Mouse (Mus musculus) frontal cortex, adult 2 months (tissue): Measurements from ENCODE around the gene Gpr161. TPM values are rescaled to one million over a fixed set of nuclear protein-coding genes. Genes with fewer than 3 reads are reported as not detected.

Experiments
- DNase-seq, 2 experiments: peaks; one replicate each; pipeline ENCODE4 v3.0.0; 2022; ENCODE audit warnings: low spot score in 1 of 2; ENCODE audit errors: extremely low spot score in 1 of 2
- polyA plus RNA-seq: library from polyadenylated mRNA; depleted of rRNA; stranded (reverse); fragments of >200 nt; gene quantifications from 2 replicates; pipeline ENCODE4 v1.2.3, GENCODE M21; 2012; rRNA removed

Gpr161 gene
- 4.5 and 5.0 TPM in 2 replicates for polyA plus RNA-seq

DNA sequence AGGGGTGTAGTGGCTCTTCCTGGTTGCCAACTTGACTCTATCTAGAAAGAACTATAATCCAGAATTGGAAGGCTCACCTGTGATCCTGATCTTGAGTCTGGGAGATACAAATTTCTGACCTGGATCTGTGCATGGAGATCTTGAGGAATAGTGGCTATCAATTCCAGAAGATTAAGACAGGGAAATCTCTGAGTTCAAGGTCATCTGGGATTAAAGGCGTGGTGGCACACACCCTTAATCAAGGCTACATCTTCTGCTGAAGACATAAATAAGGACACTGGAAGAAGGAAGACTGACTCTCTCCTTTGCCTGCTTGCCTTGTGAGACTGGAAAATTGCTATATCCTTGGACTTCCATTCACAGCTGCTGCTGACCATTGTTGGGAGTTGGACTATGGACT, at the start of gene Gpr161:
TSS of gene Gpr161 (plus strand) at position 301 of the 400 bp plus-strand sequence.
- DNase-seq, result no peak

DNA sequence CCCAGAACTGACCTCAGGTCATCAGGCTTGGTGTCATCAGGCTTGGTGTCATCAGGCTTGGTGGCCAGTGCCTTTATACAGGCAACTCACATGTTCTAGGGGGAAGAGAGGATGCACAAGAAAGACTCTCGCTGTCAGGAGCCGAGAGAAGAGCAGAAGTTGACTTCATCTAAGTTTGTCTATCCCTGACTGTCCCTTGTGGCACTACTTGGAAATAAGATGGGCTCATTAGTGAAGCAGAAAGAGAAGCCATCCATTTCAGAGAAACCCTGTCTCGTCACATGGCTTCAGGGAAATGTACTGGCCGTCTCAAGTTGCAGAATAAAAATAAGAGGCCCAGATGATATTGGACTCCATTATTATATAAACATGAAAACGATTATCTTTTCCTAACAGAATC, 49.0 kb upstream of the Gpr161 start:
- DNase-seq, result no peak

DNA sequence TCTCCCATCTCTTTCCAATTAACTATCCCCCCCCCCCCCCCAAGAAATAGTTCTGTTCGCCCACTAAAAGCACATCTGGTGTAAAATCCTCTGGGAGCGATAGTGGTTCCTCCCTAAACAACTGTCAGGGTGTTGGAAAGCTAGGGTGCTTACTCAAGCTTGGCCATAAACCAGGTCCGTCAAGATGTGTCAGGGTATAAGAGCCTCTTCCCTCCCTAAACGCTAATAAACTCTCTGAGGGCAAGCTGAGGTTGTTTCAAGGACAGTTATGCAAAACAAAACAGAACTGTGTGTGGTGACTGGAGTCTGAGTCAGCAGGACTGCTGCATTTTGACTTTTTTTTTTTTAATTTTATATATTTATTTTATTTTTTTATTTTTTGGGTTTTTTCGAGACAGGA, 48.5 kb upstream of the Gpr161 start:
- no peak for DNase-seq

DNA sequence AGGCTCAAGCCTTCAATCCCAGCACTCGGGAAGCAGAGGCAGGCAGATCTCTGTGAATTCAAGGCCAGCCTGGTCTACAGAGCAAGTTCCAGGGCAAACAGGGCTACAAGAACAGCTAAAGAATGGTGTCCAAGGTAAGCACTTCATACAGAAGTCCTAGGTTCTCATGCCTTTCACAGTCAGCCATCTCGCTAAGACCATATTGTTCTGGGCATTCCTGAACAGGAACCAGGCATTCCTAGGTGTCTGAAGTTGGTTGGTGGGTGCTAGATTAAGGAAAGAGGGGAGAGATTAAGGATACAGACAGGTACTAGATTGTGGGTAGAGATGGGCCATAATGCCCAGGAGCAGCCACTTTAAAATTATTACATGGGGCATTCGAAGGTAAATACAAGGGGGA, 47.8 kb upstream of the Gpr161 start:
- DNase-seq, result no peak

DNA sequence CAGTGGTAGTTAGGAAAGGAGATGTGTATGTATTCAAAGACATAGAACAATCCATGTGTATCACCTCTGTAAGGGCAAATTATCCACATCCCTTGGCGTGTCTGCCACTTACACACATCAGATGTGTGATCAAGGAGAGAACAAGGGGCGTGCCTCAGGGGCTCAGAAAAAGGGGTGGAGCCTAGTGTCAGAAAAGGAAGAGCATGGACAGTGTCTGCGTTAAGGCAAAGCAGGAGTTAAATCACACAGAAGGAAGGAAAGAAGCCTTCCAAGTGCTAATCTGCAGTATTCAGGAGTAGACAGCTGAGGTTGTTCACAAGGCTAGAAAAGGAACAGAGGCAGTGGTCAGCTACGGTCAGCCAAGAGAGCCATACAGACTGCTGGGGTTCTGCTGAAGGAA, 46.7 kb upstream of the Gpr161 start:
- DNase-seq, result no peak

DNA sequence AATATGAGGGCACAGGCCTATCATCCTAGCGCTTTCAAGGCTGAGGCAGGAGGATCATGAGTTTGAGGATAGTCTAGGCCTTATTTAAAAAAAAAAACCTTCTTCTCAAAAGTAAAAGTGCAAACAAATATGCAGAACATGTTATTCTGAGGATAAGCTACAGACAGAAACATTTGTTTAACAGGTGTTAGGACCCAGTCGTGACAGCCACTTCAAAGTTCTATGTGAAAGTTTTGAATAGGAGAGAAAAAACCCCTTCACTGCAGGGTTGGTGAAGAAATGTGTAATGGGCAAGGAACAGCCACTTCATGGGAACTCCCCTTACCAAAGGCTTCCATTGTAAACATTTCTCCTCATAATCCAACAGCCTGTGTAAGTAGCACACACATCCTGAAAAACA, 45.0 kb upstream of the Gpr161 start:
- no peak for DNase-seq

DNA sequence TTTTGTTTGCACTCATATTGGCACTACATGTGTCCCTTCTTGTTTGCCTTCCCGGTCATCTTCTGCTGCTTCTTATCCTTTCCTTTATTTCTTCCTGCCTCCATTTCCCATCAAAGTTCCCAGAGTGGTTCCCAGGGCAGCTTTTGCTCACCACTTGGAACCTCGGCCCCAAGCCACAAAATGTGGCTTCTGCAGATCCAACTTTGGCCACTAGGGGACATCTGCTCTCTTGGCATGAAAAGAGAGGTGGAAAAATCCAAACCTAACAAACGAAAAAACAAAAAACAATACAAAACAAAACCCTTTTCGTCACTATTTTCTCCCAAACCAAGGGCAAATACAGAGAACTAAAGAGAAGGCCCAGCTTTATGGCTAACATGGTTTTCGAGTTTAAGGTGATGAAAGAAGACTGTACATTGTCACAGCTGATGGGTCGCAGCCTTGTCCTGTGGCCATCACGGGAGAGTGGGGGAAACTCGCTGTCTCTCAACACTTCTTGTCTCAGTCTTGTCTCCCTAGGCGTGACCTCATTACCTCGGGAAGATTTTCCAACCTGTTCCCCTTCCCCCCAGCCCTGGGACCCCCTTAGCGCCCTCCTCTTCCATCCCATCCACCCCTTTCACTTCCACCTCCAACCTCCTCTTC, 43.4 kb upstream of the Gpr161 start:
- DNase-seq, result peak in 1 of 2 experiments; percentile 60

DNA sequence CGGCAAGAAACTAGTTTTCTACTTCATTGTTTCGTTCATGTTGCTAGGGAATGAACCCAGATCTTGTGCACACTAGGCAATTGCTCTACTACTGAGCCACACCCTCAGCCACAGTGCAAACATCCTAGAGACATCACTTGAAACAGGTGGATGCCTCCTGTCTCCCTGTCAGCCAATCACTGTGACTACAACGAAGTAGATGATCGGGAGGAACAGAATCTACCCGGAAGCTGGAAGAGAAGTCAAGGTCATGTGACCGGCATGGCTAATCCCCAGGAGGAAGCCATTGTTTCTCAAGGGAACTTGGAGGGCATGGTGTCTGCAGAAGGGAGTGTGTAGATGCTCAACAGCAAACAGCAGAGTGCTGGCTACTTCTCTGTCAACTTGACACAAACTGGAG, 20.6 kb upstream of the Gpr161 start:
- DNase-seq, result no peak

DNA sequence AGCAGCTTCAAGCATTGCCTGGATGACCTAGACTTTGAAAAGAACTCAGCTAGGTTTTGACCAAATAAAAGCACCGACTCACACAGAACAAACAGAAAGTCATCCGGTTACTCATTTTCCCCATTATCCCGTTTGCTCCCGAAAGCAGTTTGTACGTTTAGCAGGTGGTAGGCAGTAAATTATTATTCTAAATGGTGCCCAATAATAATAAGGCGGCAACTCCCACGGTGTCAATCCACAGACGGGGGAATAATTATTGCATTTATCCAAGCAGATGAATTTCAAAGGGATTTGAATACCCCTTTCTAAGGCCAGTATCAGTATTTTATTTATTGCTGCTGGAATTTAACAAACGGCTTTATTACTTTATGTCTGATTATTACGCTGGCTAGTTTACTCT, 14.8 kb upstream of the Gpr161 start:
- DNase-seq, result no peak

DNA sequence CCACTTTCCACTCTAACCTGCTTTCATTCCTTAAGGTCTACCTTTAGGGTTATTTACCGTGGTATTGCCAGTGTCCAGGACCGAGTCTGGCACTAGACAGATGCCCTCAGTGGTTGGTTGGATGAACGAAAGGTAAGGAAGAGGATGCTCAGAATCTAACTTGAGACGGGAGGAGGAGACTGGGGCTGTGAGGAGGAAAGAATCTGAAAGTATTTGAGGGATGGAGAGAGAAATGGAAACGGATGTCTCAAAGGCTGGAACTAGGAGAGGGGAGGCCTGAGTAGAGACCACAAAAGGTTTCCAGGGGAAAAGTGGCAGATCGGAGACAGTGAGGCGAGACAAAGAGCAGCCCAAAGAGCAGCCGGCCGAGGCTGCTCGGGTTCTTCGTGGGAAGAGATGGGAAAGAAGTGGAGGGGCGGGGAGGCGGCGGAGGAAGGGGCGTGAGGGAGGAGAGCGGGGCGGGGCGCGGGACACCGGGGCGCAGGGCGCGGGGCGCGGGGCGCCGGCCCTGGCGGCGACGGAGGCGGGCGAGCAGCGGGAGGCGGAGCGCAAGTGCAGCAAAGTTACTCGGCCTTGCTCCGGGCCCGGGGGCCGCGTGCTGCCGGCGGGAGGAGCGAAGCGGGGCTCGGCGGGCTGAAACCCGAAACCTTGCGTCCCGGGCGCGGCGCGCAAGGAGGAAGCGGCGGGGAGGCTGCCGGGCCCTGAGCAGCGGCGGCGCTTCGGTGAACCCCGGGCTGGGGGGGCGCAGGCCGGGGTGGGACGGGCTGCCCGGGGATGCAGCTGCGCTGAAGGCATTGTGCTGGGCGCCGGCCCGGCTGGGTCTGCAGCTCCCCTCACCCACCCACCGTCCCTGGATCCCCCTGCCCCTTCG, 14.0 kb upstream of the Gpr161 start:
- peak in 1 of 2 experiments; percentile 25 for DNase-seq

DNA sequence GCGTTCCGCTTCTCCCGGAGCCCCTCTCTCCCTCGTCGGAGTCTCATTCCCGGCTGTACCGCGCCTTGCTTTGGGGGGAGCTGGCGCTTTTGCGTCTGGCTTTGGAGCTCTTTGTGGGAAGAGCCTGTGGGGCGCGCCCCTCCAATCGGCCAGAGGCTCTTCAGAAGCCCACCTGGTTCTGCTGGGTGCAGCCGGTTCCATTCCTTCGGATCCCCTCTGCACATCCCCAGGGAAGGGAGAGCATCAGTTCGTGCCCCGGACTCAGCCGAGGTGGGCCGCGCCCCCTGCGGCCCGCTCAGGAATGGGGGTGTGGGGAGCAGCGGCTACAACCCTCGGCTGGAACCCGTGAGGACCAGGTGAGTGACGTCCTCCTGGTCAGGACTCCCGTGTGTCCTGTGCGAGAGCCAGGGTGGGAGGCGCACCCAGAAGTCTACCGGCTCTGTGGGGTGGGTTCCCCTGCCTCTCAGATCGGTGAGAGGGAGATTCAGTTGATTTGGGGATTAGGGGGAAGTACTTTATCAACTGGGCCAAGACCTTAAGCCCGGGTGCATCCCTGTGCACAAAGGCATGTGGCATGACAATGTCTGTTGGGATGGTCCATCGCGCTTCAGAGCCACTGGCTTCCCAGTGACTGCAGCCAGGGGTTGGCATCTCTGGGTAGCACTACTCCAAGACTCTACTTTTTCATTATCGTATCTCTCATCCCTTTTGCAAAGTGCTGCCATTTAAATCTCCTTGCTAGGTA, 13.2 kb upstream of the Gpr161 start:
- DNase-seq, result no peak

DNA sequence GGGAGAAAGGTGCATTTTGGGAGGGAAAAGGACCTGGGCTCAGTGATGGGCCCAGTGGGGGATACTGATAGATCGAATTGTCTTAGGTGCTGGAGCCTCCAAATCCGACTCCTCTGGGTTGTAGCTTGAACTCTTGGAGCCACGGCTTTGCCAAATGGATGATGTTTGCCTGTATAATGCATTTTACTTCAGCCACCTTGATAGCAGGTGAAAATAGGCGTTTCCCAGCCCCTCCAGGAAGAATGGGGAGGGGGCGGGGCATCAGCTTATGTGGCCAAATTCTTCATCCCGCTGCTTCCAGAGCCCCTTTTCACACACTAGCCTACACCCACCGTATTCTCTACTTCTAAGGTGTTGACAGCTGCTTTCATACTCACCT, 12.6 kb upstream of the Gpr161 start:
- DNase-seq, result no peak

DNA sequence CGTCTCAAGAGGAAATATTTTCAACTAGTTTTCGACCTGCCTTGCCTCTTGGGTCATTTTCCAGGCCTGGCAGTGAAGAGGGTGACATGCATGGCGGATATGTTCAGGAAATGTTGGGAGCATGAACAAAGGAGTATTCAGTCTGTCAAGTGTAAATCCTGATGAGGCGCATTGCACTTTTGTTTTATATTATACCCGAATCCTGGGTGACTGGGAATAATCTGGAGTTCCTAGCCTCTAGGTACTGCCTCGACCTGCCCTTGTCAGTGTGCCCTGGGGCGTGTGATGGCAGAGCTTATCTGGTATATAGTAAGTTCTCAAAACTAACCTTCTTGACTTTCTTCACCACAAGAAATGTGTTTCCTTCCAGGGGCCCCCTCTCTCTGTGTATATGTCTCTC, 11.5 kb upstream of the Gpr161 start:
- DNase-seq, result no peak

DNA sequence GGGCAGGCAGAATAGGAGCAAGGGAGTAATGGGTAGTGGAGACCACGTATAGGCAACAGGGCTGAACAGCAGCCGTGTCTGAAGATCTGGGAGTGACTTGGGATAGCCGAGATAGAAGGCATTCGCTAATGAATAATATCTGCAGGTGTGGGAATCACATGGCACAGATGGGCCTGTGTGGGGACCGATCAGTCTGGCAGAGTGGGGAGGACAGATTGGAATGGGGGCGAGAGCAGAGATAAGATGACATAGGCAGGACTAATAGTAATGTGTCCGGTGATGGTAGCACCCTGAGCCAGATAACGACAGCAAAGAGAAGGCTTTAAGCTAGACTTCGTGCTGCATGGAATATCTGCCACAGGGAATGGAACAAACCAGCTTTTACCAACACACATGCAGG, 7.4 kb upstream of the Gpr161 start:
- no peak for DNase-seq

DNA sequence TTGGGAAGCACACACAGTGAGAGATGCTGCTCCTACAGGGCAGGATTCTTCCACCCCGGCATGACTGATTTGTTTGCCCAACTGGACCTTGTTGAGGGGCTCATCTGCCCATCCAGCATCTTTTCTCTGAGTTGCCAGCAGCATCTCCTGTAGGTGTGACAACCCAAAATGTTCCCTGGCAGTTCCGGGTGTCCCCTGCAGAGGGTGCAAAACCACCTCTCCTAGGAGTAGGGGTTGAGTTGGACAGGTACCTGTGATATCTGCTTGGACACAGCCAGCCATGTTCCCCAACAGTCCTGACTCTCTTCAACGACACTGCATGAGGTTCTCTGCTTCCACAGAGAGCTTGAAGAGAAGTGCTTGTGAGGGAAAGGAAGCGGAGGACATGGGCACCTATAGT, 5.8 kb upstream of the Gpr161 start:
- no peak for DNase-seq

DNA sequence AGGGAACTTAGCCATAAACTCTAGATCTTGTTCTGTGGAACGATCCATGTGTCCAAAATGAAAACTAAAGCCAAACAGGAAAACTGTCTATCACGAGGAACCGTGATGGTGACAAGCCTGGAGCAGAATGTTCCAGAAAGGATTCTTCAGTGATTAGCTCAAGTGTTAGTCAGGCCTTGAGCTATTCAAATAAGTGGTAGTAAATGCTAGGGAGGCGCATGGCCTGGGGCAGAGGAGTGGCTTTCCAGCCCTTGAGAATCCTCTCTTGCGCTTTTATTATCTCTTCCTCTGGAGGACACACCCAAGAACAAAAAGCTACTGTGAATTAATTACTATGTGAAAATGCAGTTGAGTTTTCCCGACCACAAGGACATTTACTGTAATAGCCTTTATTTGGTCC, 4.0 kb upstream of the Gpr161 start:
- no peak for DNase-seq

DNA sequence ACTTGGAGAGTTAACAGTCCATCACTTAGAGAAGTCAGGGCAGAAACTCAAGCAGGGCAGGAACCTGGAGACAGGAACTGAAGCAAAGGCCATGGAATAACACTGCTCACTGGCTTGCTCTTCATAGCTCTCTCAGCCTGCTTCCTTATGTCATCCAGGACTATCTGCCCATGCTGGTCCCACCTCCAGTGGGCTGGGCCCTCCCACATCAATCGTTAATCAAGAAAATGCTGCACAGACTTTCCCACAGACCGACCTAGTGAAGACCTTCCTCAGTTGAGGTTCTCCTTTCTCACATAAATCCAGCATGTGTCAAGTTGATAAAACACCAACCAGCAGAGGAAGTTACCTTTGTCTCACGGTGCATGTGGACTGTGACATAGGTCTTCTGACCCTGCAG, 5.5 kb downstream of the Gpr161 start:
- no peak for DNase-seq

DNA sequence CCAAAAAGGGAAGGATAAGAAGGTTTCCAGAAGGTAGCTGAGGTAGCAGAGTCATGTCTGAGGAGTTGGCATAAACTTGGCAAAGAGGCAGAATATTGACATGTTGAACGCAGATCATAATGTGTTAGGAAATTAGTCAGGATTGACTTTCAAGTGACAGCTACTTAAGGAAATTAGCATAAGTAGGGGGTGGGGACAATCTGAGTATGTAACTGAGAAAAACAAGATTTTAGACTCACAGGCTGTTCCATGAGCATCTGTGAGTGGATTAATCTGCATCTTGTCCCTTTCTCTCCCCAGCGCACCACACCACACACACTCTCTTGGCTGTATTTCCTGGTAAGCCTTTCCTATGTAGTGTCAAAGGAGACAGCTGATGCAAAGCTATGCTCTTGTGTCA, 6.0 kb downstream of the Gpr161 start:
- no peak for DNase-seq

DNA sequence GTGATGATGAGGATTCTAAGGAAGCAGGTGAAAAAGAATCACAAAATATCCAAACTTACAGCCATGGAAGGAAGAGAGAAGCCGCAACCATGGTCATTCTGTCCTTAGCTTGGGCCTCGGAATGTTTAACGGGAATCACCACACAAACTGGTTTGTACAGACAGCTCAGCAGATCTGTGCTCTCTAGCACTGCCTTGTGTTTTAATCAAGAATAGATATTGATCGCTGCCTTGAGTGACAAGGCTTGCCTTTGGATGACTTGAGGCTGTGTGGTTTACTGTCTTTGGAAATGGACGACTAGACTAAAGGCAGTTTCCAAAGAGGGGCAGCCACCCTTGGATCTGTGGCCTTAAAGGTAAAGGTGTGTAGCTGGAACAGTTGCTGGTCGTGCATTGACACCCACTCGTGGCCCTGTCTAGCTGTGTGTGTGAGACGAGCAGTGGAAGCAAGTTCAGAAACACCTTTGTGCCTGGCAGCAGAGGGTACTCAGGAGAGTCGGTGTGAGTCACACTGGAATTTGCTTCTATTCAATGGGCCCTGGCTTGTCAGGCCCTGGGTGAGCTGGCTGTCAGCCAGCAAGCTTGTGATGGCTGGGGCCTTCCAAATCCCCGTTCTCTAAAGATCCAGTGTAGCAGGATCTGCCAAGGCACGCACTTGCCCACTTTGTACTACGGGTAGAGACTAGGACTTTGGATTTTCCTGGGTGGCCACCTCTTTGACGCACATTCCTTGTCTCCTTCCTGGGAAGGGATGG, 7.0 kb downstream of the Gpr161 start:
- DNase-seq, result no peak

DNA sequence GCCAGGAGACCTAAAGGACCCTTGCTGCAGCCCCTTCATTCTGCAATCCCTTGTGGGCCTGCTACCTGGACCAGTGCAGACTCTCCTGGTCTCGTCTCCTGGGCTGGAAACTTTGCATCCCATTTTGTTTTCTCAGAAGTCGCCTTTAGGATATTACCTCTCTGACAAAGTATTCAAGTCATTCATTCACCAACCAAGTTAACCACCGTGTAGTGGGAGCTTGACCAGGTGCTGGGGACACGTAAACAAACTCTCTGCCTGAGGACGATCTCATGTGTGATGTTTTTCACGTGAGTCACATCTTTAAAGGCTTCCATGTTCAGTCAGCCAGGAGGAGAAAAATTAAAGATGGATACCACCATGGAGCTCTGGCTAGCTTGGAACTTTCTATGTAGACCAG, 7.6 kb downstream of the Gpr161 start:
- DNase-seq, result no peak

DNA sequence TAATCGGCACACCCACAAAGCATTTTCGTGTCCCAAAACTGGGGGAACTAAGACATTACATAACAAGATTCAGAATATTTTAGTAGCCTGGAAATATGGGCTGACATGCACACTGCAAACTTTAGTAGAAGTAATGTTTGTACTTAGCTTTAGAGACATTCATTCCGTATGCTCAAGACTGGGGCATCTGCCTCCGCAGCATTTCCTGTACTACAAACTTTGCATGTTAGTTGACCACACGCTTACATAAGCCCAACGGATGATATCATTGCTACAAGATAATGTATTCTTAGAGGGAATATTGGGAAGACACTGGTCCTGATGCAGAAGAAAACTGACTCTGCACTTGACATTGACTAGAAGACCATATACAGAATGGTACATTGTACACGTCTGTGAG, 8.8 kb downstream of the Gpr161 start:
- peak in 1 of 2 experiments; percentile 54 for DNase-seq
